Mouse (Mus musculus) MEL (cell line): Measurements from ENCODE around the gene Elfn1. TPM values are rescaled to one million over a fixed set of nuclear protein-coding genes. Genes with fewer than 3 reads are reported as not detected.

Experiments
- DNase-seq: peaks from one replicate; pipeline ENCODE4 v3.0.0; 2011; ENCODE audit warnings: low read depth, low spot score
- H3K27ac ChIP-seq: 2 replicates; pipeline ENCODE4 v1.5.1; 2012; ENCODE audit warnings: low read depth, mild to moderate bottlenecking, control low read depth, low read length, moderate library complexity; ENCODE audit not compliant: control insufficient read depth
- H3K27me3 ChIP-seq, 2 experiments: fragments of 150-350 bp in 1 of 2; sonication (generic) in 1 of 2; 2 replicates each; pipeline ENCODE4 v1.6.1; 2012; ENCODE audit warnings: low read length in 2 of 2, mild to moderate bottlenecking in 2 of 2, improper control_type of control experiment in 1 of 2, moderate library complexity in 1 of 2; ENCODE audit not compliant: insufficient read depth in 2 of 2, control insufficient read depth in 1 of 2
- H3K36me3 ChIP-seq, 2 experiments: 2 replicates each; pipeline ENCODE4 v1.6.1; 2012 to 2014; ENCODE audit warnings: low read length in 2 of 2, improper control_type of control experiment in 1 of 2, inconsistent platforms in 1 of 2, mild to moderate bottlenecking in 1 of 2; ENCODE audit not compliant: insufficient read depth in 2 of 2, control insufficient read depth in 1 of 2
- H3K4me1 ChIP-seq, 2 experiments: fragments of 150-350 bp in 1 of 2; sonication (generic) in 1 of 2; 2 replicates each; pipeline ENCODE4 v1.6.1; 2012; ENCODE audit warnings: low read length in 2 of 2, improper control_type of control experiment in 1 of 2, mild to moderate bottlenecking in 1 of 2; ENCODE audit not compliant: insufficient read depth in 2 of 2, control insufficient read depth in 1 of 2
- H3K4me3 ChIP-seq, 2 experiments: fragments of 150-350 bp in 1 of 2; sonication (generic) in 1 of 2; 2 replicates each; pipeline ENCODE4 v1.5.1; 2012; ENCODE audit warnings: low read depth in 2 of 2, low read length in 2 of 2, mild to moderate bottlenecking in 2 of 2, moderate library complexity in 2 of 2, control low read depth in 1 of 2, improper control_type of control experiment in 1 of 2; ENCODE audit not compliant: control insufficient read depth in 1 of 2, insufficient read depth in 1 of 2
- H3K79me2 ChIP-seq: 2 replicates; pipeline ENCODE4 v1.6.1; 2012; ENCODE audit warnings: mild to moderate bottlenecking, low read length, moderate library complexity; ENCODE audit not compliant: control insufficient read depth, poor library complexity, insufficient read depth
- H3K9ac ChIP-seq: 2 replicates; pipeline ENCODE4 v1.6.1; 2012; ENCODE audit warnings: low read depth, mild to moderate bottlenecking, control low read depth, low read length, moderate library complexity; ENCODE audit not compliant: control insufficient read depth, poor library complexity, severe bottlenecking
- H3K9me3 ChIP-seq: fragments of 150-350 bp; sonication (generic); replicated peaks from 2 replicates; pipeline ENCODE4 v1.6.1; 2012; ENCODE audit warnings: mild to moderate bottlenecking, low read length, improper control_type of control experiment, moderate library complexity; ENCODE audit not compliant: insufficient read depth
- E2F4 ChIP-seq: IDR thresholded peaks from 2 replicates; pipeline ENCODE4 v1.6.1; 2011; ENCODE audit warnings: low read depth, low read length, improper control_type of control experiment, borderline replicate concordance
- ELF1 ChIP-seq: IDR thresholded peaks from 2 replicates; pipeline ENCODE4 v1.6.1; 2014; ENCODE audit warnings: low read depth, mild to moderate bottlenecking, inconsistent platforms, low read length, improper control_type of control experiment, moderate library complexity
- GABPA ChIP-seq: IDR thresholded peaks from 2 replicates; pipeline ENCODE4 v1.6.1; 2012; ENCODE audit warnings: low read depth, mild to moderate bottlenecking, inconsistent platforms, low read length, improper control_type of control experiment, moderate library complexity
- HCFC1 ChIP-seq: IDR thresholded peaks from 2 replicates; pipeline ENCODE4 v1.6.1; 2012; ENCODE audit warnings: low read depth, mild to moderate bottlenecking, inconsistent platforms, low read length, improper control_type of control experiment, moderate library complexity
- KAT2A ChIP-seq: conservative IDR thresholded peaks from 2 replicates; pipeline ENCODE4 v1.6.1; 2012; ENCODE audit warnings: low read depth, low read length, improper control_type of control experiment, inconsistent platforms
- MAFK ChIP-seq: IDR thresholded peaks from 2 replicates; pipeline ENCODE4 v1.6.1; 2011; ENCODE audit warnings: low read depth, mild to moderate bottlenecking, low read length, improper control_type of control experiment, borderline replicate concordance
- MXI1 ChIP-seq: IDR thresholded peaks from 2 replicates; pipeline ENCODE4 v1.6.1; 2011; ENCODE audit warnings: mild to moderate bottlenecking, low read depth, low read length, improper control_type of control experiment
- MYB ChIP-seq: IDR thresholded peaks from 2 replicates; pipeline ENCODE4 v1.6.1; 2011; ENCODE audit warnings: mild to moderate bottlenecking, low read depth, low read length, improper control_type of control experiment
- NELFE ChIP-seq: IDR thresholded peaks from 2 replicates; pipeline ENCODE4 v1.6.1; 2011; ENCODE audit warnings: low read depth, low read length, improper control_type of control experiment
- NRF1 ChIP-seq: IDR thresholded peaks from 2 replicates; pipeline ENCODE4 v1.6.1; 2014; ENCODE audit warnings: low read depth, mild to moderate bottlenecking, inconsistent platforms, low read length, improper control_type of control experiment, moderate library complexity; ENCODE audit not compliant: poor library complexity, insufficient read depth, severe bottlenecking
- RAD21 ChIP-seq: IDR thresholded peaks from 2 replicates; pipeline ENCODE4 v1.6.1; 2011; ENCODE audit warnings: mild to moderate bottlenecking, low read depth, low read length, improper control_type of control experiment
- SIN3A ChIP-seq: IDR thresholded peaks from 2 replicates; pipeline ENCODE4 v1.6.1; 2012; ENCODE audit warnings: low read length, improper control_type of control experiment, inconsistent platforms
- SMC3 ChIP-seq: IDR thresholded peaks from 2 replicates; pipeline ENCODE4 v1.6.1; 2011; ENCODE audit warnings: low read depth, low read length, improper control_type of control experiment
- TCF12 ChIP-seq: IDR thresholded peaks from 2 replicates; pipeline ENCODE4 v1.6.1; 2014; ENCODE audit warnings: low read depth, mild to moderate bottlenecking, inconsistent platforms, low read length, improper control_type of control experiment, moderate library complexity
- UBTF ChIP-seq: IDR thresholded peaks from 2 replicates; pipeline ENCODE4 v1.6.1; 2012; ENCODE audit warnings: low read depth, mild to moderate bottlenecking, inconsistent platforms, low read length, improper control_type of control experiment, moderate library complexity, borderline replicate concordance; ENCODE audit not compliant: insufficient read depth
- ZMIZ1 ChIP-seq: IDR thresholded peaks from 2 replicates; pipeline ENCODE4 v1.6.1; 2012; ENCODE audit warnings: low read depth, mild to moderate bottlenecking, inconsistent platforms, low read length, improper control_type of control experiment, moderate library complexity
- polyA plus RNA-seq, 2 experiments: library from polyadenylated mRNA; stranded (reverse) in 1 of 2; unstranded in 1 of 2; fragments of >175 nt in 1 of 2; fragments of >200 nt in 1 of 2; gene quantifications; 2 replicates each; pipeline versions ENCODE4 v1.2.1 to v1.2.4; 2012; ENCODE audit warnings: low replicate concordance in 2 of 2, low read depth in 1 of 2; ENCODE audit not compliant: insufficient read length in 2 of 2, insufficient read depth in 1 of 2, missing spikeins in 1 of 2
- total RNA-seq: library from RNA; depleted of rRNA; stranded (reverse); fragments of 300-350 nt; gene quantifications from 2 replicates; pipeline ENCODE4 v1.2.3, GENCODE M21; 2012

The Elfn1 gene
- total and polyA plus RNA-seq, 3 experiments, result 0.08 TPM; not detected in 2

DNA sequence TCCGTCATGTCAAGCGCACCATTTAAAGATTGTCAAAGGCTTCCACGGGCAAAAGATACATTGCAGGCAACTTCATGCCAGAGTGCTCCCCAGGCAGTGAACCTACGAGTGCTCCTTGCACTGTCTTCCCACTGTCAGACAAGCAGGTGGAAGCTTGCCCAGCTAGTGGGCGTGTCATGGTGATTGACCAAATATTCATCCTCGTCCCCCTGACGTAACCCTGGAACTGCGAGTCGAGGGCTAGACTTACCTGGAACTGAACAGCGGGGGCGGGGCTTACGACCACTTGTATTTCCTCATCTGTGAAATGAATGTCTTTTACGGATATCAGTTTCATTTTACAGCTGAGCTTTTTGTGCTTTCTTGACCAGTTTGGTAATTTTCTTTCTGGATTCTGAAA lies 28.7 kb downstream of the Elfn1 start:
- Histone ChIP-seq H3K27ac (no peak overlapping the region), H3K9ac (no peak overlapping the region), H3K4me1 (peaks cover 0 to 14% of the 10 kb centered on the region in 2 experiments; a peak in 2 of 4 replicates)
- TF ChIP-seq SMC3 (no peak), HCFC1 (no peak), NELFE (no peak), E2F4 (no peak), MYB (no peak), NRF1 (no peak)
- TF ChIP-seq, all 39 proteins: peak for 0
- Histone ChIP-seq H3K79me2 (no peaks in the 10 kb centered on the region), H3K27me3 (no peaks in the 10 kb centered on the region; a peak in 1 of 4 replicates), H3K36me3 (no peaks in the 10 kb centered on the region), H3K9me3 (no peaks in the 10 kb centered on the region; the same call in 1 of the 2 replicates), H3K4me3 (peak overlapping the region in 1 of 2 experiments; percentile 67; a peak in 3 of 4 replicates)
- DNase-seq, result peak; percentile 10

GRCm38 (mm10) chr5:139944697-139945096 lies 37.0 kb downstream of the Elfn1 start:
- no peak for TF ChIP-seq KAT2A
- TF ChIP-seq NRF1, result no peak
- TF ChIP-seq MXI1, result no peak
- no peak for TF ChIP-seq TCF12
- TF ChIP-seq UBTF, result no peak
- no peak for TF ChIP-seq ELF1
- TF ChIP-seq MAFK, result no peak
- no peak for TF ChIP-seq ZMIZ1
- no peak for TF ChIP-seq RAD21
- no peak for TF ChIP-seq GABPA
- no peak for TF ChIP-seq SIN3A
- TF ChIP-seq, all 39 proteins: peak for 0
- Histone ChIP-seq H3K9me3 (no peaks in the 10 kb centered on the region), H3K36me3 (no peaks in the 10 kb centered on the region), H3K27ac (no peak overlapping the region), H3K79me2 (no peaks in the 10 kb centered on the region), H3K27me3 (no peaks in the 10 kb centered on the region), H3K9ac (no peak overlapping the region), H3K4me1 (no peaks in the 10 kb centered on the region), H3K4me3 (no peak overlapping the region)
- no peak for DNase-seq
